Mouse (Mus musculus): Measurements from ENCODE around the gene Cdhr3. TPM values are rescaled to one million over a fixed set of nuclear protein-coding genes. Genes with fewer than 3 reads are reported as not detected.

Gene Cdhr3
- total RNA-seq, 2 experiments from 2014 or later = 2.0 to 2.6 TPM

DNA sequence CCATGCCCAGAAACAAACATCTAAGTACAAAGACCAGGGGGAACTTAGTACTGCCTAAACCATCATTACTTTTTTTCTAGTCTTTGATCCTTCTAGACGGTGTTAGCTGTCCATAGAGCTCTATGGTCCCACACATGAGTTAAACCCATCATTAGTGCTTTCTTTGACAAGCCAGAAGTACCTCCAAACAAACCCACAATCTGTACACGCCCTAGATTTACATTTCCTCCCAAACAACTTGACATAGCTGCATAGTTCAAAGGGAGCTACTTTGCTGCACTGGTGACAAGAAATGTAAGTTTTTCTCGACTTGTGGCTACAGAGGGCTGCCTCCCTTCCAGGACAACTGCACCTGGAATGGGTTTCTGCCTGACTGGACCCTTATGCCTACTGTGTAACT is 16.4 kb downstream of the Cdhr3 start:
- no peak for DNase-seq

DNA sequence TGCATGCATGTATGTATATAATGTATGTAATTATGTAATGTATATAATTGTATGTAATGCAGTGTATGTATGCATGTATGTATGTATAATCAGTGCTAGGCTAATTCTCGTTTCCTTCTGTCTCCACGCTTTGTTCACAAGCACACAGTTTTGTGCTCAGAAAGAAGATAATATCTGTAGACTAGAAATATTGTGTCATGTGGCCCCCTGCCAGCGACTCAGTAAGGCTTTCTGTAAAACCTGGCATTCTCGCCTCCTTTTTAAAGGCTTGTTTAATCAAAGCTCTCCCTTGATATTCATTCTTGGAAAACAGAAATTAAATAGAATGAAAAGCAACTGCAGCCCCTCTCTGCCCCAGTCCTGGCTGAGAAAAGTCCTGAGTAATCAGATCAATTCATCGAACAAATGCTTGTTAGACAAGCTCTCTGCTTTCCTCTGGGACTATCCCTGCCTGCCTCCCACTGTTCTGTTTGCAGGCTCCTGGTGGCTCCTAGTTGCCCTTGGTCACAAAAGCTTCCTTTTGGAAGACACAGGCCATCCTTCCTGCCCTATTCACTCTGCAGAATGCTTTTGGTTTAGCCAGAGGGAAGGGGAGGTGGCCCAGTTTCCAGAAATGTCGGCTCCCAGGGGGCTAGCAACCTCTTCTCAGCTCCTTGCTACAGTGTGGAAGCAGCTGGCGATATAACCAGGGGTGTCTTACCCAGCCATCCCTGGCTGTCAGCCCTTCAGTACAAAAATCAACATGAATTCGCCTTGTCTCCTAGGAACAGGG is 20.6 kb downstream of the Cdhr3 start:
- DNase-seq = peak; percentile 18

GRCm38 (mm10) chr12:33068977-33069376 is 23.7 kb downstream of the Cdhr3 start:
- no peak for DNase-seq

- DNase-seq = no peak
These were observed 26.3 kb downstream of the Cdhr3 start for GRCm38 (mm10) chr12:33066355-33066754.

DNA sequence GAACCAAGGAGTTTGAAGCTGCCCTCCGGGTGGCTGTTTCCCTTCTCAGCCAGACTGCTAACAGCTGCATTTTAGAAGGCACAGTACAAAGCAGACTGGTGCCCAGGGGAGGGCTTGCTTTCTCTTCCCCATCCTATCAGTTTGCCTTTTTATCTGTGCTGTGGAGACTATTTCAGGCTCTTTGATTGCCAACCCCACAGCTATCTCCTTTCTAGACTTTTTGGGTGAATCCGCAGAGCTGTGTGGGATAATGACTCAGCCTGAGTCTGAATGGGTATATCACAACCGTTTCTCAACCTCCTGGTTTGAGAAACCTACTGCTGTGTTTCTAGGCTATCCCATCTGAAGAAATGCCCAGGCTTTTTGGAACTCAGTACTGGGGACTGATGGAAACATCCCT is 27.5 kb downstream of the Cdhr3 start:
- DNase-seq = no peak

- no peak for DNase-seq
These were observed 28.4 kb downstream of the Cdhr3 start for GRCm38 (mm10) chr12:33064266-33064665.

DNA sequence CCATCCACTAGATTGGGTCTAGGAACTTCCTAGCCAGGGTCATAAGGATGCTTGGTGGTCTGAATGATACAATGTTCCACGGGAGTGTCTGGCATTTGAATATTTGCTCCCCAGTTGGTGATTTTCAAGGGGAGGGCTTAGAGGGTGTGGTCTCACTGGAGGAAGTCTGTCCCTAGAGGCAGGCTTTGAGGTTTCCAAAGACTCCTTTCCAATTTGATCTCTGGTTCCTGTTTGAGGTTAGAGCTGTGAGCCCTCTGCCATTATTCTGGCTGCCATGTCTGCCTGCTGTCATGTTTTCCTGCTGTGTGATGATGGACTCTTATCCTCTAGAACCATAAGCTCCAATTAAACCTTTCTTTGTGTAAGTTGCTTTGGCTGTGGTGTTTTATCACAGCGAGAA is 29.4 kb downstream of the Cdhr3 start:
- DNase-seq = no peak

- DNase-seq = peak; percentile 29
These were observed 30.3 kb downstream of the Cdhr3 start for GRCm38 (mm10) chr12:33062379-33062778.

- DNase-seq = peak; percentile 20
These were observed 31.0 kb downstream of the Cdhr3 start for GRCm38 (mm10) chr12:33061651-33062050.

DNA sequence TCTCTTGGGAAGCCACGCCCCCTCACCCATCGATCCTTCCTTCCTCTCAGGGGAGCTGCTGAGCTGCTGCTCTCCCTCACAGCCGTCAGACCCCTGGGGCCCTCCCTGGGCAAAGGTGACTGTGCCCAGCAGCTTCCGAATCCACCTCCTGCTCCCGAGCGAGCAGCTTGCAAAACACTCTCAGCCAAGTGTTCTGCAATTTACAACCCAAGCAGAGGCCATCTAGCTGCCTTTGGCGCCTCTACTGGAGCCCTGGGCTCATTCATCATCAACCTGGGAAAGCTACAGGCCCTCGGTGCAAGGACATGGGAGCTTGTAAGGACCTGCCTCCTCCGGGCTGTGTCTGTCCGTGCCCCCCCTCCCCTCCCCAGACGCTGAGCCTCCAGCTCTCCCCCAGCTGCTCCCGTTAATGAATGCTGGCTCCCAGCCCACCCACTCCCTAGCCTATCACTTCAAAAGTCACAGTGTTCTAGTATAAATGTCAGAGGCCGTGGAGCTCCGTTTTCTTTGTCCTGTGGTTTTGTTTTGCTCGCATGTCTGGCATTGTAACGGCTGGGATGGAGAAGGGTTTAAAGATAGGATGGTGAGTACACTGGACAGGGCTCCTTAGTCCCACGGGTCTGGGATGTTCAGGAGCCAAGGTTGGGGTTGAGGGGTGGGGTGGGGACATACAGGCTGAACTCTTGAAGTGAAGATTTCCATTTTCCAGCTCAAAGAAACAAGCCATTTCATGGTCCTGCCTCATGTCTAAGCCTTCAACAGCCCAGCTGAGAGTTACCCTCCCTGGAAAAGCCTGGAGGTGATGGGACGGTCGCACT is 35.2 kb downstream of the Cdhr3 start:
- DNase-seq = peak; percentile 47

- no peak for DNase-seq
These were observed 36.1 kb downstream of the Cdhr3 start for GRCm38 (mm10) chr12:33056574-33056973.

DNA sequence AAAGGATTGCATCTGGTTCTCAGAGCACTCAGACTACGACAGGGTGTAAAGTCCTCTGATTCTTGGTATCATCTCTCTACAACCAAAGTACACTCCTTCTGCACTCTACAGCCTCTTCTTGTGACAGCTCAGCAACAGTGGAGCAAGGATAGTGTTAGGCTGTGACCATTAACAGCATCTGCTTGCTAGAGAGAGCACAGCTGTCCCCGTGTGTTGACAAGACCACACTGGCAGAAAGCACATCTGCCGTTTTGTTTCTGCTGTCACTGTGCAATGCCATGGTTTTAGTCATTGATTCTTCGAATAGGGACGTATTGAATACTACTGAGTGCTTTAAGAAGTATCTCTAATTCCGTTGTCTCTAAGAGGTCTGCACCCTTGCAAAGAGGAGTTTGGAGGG is 36.6 kb downstream of the Cdhr3 start:
- DNase-seq = no peak

DNA sequence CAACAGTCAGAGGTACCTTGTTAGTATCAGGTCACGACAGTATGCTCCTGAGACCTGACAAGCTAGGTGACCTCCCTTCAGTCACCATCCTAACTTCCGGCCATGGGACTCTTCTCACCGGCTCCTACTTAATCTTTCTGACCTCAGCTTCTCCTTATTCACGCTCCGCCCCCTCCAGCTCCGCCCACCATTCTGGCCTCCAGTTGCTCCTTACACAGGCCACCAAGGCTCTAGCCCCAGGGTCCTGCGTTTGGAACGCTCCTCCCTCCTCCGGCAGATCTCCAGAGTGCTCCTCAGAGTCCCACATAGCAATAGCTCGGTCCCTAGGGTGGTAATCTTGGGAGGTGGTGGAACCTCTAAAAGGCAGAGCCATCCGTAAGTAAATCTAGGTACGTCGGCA is 38.9 kb downstream of the Cdhr3 start:
- no peak for DNase-seq

DNA sequence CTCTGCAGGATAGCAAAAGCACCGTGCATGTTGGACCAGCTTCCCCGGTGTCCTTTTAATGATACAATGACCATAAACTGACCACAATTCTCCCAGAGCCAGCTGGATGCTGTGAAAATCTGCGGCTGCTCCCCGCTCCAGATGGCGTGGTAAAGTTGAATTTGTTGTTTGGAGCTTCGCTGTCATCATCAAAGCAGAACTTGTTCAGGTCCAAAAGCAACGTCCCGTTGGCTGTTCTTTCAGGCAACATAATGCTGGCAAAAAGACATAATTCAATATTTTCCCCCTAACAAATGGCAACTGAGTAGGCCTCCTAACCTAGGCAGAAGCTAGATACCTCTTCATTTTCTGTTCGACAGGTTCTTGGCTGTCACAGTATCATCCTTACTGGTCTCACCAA is 39.4 kb downstream of the Cdhr3 start:
- DNase-seq = no peak

DNA sequence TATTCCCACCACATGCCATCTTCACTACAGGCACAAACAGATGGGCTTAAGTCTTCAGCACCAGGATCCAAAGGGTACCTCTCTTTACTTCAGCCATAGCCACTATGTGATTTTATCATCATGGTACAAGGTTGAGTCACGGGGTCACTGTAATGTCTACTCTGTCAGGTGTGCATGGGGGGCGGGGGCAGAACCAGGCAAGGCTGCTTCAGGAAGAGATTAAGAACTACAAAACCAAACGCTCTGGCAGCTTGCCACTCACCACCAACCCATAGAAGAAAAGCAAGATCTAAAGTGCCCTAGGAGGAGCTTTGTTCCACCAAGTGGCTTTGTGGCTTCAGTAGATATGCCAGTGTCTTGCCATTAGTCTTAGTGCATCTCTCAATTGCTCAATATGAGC is 44.3 kb downstream of the Cdhr3 start:
- DNase-seq = no peak

GRCm38 (mm10) chr12:33046434-33046833 is 46.2 kb downstream of the Cdhr3 start:
- no peak for DNase-seq

DNA sequence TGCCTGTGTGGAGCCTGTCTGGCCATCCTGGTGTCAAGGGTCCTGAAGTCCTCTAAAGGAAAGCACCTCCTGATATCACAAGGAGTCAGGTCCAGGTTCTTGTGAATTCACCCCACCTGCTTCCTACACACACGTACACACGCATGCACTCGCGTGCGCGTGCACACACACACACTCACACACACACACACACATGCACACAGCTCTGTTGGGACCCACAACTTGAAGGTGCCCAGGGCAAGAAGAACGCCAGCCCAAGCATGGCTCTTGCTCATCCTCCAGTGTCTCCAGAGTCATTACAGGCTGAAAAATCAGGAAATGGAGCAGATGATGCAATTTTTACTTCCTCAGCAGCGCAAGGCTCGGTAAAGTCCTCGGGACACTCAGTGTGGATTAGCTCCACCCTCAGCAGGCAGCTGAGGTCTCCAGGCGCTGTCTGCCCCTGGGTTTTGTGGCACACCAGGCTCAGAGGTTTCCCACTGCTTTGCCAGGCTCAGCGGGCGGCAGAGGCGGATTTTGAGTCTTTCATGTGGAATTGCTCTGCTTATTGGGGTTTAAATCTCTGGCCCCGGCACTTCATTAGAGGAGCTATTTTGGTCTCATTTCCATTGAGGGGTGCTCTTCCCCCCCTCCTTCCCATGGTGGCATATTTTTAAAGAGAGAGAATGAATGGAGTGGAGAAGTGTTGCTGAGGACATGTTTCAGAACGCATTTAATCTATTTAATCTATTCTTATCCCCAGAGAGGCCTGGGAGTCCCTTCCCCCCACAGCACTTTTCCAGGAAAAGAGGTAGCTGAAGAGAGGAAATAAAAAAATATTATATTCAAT is 46.9 kb downstream of the Cdhr3 start:
- DNase-seq = no peak

DNA sequence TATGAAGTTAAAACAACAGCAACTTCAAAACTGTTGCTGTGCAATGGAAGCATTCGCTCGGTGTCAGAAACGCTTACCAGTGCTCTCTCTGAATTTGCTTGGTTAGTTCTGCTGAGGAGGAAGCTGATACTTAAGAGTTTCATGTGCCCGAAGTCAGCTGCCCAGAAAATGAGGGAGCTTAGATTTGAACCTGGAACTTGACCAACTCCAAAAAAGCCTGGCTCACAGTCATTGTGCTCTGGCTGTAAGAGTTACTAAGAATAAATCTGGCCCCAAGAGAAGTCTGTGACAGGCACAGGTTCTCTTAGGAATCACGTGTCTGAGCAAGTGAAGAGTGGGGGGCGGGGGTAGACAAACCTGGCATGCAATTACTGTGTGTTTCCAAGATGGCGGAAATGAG is 51.2 kb downstream of the Cdhr3 start:
- DNase-seq = no peak

- no peak for DNase-seq
These were observed 51.9 kb downstream of the Cdhr3 start for GRCm38 (mm10) chr12:33040811-33041210.

DNA sequence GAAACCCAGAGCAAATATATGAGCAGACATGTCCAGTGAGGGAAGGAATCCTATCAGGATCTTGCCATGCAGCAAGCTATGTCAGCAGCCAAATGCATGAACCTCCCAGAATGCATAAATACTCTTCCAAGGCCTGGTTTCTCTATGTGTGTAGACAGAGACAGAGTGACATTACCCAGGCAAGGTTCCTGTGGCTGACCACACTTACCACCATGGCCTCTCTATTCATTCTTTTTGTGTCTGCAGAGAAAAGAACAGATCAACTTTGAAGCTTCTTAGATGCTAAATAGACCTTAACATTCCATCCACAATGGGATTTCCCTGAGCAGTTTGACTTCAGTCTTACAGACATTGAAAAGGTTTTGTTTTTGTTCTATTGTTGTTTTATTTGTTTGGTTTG is 54.0 kb downstream of the Cdhr3 start:
- DNase-seq = no peak

DNA sequence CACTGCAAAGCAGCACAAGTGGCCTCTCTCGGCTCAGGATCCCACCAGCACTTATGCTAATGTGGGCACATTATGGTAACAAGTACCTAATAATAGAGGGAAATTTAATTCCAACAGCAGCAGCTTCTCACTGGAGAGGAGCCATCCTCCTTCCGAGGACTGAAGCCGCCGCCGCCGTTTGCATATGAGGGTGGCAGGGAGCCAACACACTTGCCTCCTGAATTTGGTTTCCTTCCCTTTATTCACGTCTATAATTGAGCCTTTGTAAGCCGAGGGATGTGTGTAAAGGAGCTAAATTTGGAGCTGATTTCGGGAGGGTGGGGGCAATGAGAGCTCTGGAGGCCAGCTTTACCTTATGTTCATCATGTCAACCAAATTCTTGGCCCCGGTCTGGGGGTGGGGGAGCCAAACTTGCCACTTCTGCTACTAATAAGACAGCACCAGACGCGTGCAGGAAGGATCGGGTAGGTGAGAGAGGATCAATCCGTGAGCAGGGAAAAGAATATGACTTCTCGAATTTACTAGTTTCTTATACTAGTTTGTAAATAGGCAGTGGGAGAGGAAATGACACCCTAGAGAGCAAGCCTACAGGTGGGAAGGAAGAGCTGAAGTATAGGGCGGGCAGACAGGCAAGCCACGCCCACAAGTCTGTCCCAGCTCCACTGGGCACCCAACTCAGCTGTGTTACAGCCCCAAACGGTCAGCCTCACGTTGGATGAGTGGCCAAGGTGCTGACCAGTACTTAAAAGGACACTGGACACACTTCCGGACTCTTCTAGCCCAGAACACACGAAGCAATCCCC is 56.8 kb downstream of the Cdhr3 start:
- DNase-seq = peak; percentile 51
